Mouse (Mus musculus) lung, postnatal 14 days (tissue): ENCODE data around the gene Mylpf.

Source experiments
- DNase-seq: peaks from one replicate; pipeline ENCODE4 v3.0.0; 2021

Mylpf gene

DNA sequence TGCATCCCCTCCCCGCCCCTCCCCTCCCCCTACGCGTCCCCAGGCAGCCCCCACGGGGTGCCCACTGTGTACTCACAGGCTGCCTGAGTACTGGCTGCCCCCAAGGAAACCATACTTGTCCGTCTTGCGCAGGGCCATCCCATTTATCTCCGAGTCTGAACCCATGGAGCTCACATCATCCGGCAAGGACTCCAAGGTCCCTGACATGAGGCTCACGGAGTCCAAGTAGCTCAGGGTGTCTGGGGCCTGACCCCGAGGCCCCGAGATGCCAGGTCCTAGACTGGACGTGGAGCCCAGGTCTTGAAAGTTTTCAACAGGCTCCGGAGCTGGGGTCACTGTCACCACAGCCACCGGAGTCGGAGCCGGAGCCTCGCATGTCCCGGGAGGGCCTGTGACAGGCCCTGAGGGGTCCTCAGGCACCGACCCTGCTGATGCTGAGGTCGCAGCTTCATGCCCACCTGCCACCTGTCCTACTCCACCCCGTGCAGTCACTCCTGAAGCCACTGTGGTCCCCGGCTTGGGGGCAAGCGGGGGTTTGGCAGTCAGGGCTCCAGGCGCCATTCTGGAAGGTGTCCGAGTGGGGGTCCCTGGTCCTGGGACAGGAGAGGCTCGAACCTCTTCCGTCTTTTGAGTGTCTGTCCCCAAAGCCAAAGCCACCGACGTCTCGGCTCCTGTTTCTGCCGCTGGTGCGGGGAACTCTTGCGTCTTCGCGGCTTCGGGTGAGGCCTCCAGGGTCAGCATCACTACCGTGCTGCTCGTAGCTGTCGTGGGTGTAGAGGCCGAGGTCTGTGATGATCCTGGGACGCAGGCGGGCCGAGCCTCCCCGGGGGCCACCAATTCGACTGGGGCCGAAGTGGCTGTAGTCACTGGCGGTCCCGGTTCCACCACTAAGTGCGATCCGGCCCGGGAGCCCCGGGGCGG lies 1.1 kb upstream of the Mylpf start:
- DNase-seq = peak; percentile 26

DNA sequence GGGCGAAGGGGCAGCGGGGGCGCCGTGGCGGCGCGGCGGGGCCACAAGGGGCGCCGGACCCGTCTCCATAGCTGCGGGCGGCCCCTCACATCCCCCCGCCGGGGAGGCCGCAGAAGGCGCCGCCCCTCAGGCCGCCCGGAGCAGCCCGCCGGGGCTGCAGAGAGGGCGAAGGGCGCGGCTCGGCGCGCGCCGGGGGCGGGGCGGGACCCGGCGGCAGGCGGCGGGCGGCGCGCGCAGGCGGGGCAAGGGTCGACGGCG lies 466 bp upstream of the Mylpf start, which contains the start of gene Tbc1d10b:
TSS of gene Tbc1d10b (minus strand) at position 174 of the 258 bp plus-strand sequence.
- DNase-seq = no peak

DNA sequence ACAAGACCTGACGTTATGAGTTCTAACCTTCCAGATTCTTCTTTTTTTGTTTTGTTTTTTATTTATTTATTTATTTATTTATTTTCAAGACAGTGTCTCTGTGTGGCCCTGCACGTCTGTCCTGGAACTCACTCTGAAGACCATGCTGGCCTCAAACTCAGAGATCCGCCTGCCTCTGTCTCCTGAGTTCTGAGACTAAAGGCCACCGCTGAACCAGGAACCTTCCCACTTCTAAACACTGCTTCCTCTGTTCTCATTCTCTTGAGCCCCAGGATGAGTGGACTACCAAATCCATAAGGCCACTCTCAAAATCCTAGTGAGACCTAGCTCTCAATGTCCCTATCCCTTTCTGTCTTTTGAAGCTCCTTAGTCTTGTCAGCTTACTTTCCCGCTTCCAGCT lies 1.2 kb downstream of the Mylpf start:
- no peak for DNase-seq

DNA sequence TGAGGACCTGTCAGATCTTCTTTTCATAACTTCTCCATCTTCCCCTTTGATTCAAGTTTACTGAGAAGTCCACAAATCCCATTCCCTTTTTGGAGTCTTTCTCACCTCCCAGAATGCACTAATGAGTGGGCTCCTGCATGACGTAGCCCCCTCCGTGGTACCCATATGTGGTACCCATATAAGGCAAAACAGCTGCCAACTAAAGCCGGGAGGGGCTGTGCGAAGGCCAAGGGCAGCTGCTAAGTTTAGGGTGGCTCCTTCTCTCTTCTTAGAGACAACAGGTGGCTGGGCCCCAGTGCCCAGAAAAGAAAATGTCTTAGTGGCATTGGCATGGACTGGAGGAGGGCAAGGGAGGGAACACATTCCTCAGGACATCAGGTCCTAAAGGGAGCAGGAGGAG lies 1.6 kb downstream of the Mylpf start:
- no peak for DNase-seq

- DNase-seq = no peak
Observed at GRCm38 (mm10) chr7:127211014-127211745, 2.5 kb downstream of the Mylpf start.

DNA sequence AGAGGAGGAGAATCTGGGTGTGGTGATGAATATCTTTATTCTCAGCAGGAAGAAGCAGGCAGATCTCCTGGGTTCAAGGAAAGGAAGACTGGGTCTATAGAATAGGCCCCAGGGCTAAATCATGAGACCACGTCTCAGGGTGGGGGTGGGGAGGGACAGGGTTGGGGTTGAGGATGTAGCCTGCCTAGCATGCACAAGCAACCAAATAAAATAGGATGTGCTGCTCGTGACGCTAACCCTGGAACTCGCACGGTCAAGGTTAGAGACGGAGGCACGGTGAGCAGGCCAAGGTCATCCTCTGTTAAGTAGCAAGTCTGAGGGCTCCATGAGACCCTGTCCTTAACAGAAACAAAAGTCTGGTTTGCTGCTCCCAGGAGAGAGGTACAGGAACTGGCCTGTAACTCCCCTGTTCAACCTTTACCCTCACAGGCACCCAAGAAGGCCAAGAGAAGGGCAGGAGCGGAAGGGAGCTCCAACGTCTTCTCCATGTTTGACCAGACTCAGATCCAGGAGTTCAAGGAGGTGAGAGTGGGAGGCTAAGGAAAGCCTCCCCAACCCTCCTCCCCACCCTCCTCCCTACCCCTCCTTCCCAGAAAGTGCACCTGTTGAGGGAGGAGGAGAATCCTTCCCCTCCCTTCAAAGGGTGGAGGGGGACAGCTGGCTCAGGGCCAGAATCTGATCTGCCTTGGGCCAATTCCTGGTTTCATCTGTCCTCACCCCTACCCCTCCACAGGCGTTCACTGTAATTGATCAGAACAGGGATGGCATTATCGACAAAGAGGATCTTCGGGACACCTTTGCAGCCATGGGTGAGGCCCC lies 4.0 kb downstream of the Mylpf start:
- no peak for DNase-seq

GRCm38 (mm10) chr7:127213485-127213884 lies 4.8 kb downstream of the Mylpf start:
- DNase-seq = peak; percentile 64

- DNase-seq = no peak
Observed at GRCm38 (mm10) chr7:127213930-127214329, 5.2 kb downstream of the Mylpf start.

- DNase-seq = no peak
Observed at GRCm38 (mm10) chr7:127214521-127214920, 5.8 kb downstream of the Mylpf start.

DNA sequence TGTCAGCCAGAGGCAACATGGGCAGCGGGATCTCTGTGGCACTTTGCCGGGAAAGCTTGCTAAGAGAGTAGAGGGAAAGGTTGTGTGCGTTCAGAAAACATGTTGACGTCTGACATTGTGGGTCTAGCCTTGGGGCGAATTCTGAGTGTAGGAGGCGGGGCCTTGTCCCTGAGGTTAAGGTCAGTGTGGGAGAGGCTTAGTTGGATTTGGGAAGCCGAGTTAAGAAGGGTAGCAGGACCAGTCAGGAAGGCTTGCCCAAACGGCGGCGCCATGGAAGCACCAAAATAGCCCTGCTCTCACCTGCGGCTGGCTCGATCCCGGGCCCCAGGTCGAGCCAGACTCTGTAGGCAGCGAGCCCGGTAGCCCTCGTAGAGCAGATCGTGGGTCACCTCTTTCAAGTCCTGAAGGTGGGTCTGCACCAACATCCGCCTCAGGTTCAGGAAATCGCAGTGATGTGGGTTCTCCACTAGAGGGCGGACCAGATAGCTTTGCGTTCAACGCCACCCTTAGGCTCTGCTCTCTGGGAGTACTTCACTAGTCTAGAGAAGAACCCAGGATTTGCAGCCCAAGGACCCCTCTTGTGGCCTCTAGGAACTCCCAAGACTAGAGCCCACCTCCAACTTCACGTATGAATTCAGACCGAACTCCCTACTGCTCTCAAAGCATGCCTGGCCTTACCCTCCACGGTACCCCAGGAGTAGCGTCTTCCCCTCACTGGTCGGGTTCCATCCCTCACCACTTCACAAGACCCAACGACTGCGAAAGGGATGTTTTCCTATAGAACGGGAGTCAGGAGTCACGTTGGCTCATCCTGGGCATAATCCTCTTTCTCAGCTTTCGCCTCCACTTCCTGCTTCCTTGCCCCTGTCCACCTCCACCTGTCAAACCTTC lies 6.5 kb downstream of the Mylpf start:
- DNase-seq = peak; percentile 75

DNA sequence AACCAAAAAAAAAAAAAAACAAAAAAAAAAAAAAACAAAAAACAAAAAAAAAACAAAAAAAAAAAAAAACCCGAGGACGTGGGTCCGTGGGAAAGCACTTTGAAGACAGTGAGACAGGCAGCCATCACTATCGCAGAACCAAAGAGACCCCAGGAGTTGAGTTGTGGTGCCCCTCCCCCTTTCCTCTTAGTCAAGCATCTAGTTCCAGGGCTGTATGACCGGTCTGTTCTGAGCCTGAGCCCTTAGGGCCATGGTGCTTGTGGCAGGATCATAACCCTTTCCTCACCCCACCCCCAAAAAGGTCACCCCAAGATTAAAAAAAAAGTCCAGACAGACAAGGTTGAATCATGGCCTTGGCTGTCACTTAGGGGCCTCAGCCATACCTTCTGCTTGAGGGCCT lies 7.6 kb downstream of the Mylpf start:
- DNase-seq = no peak

DNA sequence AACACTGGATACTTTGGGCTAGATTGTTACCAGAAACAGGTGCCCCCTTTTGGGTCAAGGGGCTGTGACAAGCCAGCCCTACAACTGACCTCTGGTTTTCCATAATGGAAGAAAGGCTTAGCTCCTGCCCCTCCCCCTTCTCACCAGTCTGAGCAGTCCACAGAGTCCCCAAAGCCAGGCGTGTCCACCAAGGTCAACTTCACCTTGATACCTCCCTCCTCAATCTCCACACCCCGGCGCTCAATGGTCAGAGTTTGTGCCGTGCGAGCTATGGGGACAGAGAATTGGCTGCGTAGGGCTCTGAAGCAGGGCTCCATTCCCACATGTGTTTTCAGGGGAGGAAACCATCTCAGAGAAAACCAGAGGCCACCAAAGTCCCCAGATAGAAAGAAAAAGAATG lies 8.8 kb downstream of the Mylpf start:
- DNase-seq = no peak

DNA sequence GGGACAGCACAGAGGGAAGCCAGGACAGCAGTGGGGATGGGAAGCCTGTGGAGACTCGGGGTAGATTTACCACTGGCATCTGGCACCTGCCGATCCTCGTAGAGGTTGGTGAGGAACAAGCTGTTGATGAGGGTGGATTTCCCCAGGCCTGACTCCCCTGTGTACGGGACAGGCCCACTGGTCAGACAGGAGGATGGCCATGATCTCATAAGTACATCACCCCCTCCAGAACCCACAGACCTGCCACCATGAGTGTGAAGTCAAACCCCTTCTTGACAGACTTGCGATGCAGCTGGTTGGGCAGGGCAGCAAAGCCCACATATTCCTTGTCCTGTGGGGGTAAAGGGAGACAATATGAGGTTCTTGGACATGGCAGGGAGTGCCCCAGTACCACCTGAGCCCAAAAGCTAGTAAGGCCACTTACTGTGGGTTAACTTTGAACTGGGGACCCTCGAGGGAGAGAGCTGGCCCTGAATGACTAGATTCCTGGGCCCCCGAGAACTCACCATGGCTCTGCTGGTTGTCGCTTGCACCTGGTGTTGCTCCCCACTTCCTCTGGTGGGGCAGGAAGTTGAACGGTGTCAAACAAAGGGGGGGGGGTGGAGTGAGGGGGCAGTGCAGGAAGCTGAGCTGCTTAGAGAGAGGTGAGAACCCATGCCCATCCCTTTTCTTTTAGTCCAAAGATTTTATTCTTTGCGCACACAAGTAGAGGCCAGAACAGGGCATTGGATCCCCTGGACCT lies 9.4 kb downstream of the Mylpf start:
- DNase-seq = no peak

DNA sequence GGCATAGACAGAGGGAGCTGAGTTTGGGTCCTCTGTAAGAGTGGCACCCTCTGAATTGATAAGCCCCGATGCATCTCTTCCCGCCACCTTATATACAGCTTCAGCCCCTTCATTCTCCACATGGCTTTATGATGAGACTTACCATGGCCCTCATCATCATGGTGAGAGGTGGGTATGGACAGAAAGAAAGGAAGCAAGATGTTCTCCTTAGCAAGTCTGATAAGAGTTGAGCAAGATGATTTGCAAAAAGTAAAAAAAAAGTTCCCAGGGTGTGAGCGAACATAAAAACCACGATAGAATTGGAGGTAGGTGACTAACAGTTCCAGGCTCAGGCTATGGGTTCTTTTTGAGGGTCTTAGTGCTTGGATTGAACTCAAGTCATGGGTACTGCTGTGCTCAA lies 10.0 kb downstream of the Mylpf start:
- no peak for DNase-seq

GRCm38 (mm10) chr7:127220440-127220839 lies 11.8 kb downstream of the Mylpf start:
- no peak for DNase-seq

GRCm38 (mm10) chr7:127223106-127223505 lies 14.4 kb downstream of the Mylpf start:
- DNase-seq = no peak

- no peak for DNase-seq
Observed at GRCm38 (mm10) chr7:127223515-127224478, 15.1 kb downstream of the Mylpf start.

GRCm38 (mm10) chr7:127224616-127225015 lies 15.9 kb downstream of the Mylpf start:
- no peak for DNase-seq

GRCm38 (mm10) chr7:127225147-127225995 lies 16.7 kb downstream of the Mylpf start:
- DNase-seq = no peak
